Mouse (Mus musculus): ENCODE data around the gene Klhl24.
"Not testable (repeated sequence)": the region's sequence is repeated elsewhere in the genome, so short reads cannot be mapped to it uniquely, and the experiment has no call there.

Gene Klhl24

GRCm38 (mm10) chr16:20097069-20097710 lies at the start of gene Klhl24:
TSS of gene Klhl24 (plus strand) at chr16:20097542.
- peak; percentile 84 for DNase-seq (ENCODE audit: low read depth, low spot score)

- DNase-seq (ENCODE audit: low read depth, low spot score) = no peak
Measured at GRCm38 (mm10) chr16:20052655-20053054, 44.7 kb upstream of the Klhl24 start.

- DNase-seq (ENCODE audit: low read depth, low spot score) = no peak
Measured at GRCm38 (mm10) chr16:20072770-20073169, 24.6 kb upstream of the Klhl24 start.

DNA sequence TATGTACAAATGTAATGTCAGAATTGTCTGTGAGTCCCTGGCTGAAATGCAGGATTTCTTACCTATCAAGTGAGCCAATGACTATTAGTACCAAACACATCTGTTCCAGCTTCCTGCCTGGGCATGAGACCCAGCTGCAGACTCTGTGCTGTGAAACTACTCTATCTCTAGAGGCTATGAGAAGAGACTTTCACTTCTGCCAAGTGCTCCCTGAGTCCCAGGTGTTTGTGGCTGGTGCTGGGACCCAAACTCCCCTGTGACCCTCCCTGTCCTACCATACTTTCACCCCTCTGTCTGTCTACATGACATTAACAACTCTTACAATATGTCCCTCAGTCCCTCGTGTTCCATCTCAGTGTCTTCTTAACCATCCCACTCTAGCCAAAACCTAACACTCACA lies 20.7 kb upstream of the Klhl24 start:
- DNase-seq (ENCODE audit: low read depth, low spot score) = no peak

DNA sequence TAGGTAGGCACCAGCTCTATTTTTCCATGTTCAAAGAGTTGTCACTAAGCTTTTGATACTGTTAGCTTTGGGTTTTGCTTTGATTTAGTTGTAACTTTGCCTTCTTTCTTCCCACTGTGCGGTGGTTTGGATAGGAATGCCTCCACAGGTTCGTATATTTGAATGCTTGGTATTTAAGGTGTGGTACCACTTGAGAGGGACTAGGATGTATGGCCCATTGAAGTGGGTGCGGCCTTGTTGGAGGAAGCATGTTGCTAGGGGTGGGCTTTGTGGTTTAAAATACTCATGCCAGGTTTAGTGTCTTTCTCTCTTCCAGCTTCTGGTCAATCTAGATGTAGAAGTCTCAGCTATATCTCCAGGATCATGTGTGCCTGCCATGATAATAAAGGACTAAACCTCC lies 17.1 kb upstream of the Klhl24 start:
- no peak for DNase-seq (ENCODE audit: low read depth, low spot score)

DNA sequence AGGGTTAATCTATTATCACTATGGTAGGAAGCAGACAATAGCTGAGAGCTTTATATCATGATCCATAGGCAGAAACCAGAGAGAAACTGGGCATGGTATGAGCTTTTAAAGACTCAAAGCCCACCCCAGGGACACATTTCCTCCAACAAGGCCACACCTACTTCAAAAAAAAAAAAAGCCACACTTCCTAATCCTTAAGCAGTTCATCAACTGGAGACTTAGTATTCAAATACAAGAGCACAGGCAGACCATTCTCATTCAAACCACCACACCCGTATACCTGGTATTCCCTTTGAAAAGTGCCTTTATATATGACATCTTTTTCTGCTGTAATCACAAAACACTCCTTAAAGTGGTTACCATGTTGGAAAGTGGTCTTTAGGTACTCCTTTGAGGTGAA lies 12.7 kb upstream of the Klhl24 start:
- no peak for DNase-seq (ENCODE audit: low read depth, low spot score)

GRCm38 (mm10) chr16:20085250-20085905 lies 12.0 kb upstream of the Klhl24 start:
- no peak for DNase-seq (ENCODE audit: low read depth, low spot score)

DNA sequence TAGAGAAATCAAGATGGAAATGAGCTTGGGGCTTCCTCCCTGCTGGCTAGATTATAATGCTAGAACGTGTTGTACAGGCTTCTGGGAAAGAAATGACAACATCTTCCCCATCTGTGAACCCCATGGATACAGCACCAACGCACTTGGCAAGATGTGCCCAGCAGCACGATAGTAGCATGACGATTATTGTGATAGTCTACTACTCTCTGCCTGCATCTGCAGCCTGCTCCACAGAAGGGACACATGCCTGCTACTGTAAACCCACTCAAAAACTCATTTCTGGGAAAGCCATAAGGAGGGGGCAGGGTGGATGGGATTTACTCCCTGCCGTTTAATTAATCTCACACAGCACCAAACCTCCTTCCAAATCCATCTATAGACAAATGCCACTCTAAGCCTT lies 10.4 kb upstream of the Klhl24 start:
- DNase-seq (ENCODE audit: low read depth, low spot score) = no peak

- no peak for DNase-seq (ENCODE audit: low read depth, low spot score)
Measured at GRCm38 (mm10) chr16:20089636-20090035, 7.7 kb upstream of the Klhl24 start.

GRCm38 (mm10) chr16:20090921-20091575 lies 6.3 kb upstream of the Klhl24 start:
- no peak for DNase-seq (ENCODE audit: low read depth, low spot score)

DNA sequence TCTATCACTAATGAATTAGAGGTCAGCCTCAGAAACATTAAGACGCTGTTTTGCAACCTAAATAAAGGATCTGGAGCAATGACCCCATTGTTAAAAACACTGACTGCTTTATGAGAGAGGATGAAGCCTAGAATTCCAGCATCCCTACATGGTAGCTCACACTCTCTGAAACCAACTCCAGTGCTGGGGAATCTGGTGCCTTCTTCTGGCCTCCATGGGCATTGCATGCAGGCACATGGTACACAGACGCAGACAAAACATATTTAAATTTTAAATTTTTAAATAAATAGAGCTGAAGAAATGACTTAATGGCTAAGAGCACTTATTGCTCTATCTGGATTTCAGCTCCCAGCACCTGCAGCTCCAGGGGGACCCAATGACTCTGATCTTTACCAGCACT lies 1.4 kb upstream of the Klhl24 start:
- DNase-seq (ENCODE audit: low read depth, low spot score) = no peak

DNA sequence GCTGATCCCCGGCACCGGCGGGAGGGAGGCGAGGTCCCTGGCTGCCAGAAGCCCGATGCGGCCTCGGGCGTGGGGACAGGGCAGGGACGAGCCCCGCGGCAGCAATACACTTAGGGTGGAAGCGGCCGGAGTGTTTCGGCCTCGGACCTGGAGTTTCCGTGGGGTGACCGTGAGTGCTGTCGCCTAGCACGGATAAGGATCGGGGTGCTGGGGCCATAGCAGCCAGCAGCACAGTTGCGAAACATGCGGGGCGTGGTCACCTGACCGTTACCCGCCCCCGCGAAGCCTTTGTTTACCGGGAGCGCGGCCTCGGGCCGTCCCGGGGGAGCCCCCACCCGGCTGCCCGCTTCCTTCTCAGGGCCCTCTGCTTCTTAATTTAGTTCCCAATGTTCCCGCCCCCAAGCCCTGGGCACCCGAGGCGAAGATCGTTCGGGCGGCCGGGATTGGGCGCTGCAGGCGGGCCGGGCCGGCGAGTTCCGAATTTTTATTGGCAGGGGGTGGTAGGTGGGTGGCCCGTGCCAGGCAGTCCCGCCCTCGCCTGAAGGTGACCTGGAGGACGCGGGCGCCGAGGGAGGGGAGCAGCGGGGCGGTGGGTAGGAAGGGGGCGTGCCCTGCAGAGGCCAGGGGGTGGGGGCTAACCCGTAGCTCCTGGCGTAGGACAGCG lies 501 bp downstream of the Klhl24 start:
- DNase-seq (ENCODE audit: low read depth, low spot score) = peak; percentile 40

DNA sequence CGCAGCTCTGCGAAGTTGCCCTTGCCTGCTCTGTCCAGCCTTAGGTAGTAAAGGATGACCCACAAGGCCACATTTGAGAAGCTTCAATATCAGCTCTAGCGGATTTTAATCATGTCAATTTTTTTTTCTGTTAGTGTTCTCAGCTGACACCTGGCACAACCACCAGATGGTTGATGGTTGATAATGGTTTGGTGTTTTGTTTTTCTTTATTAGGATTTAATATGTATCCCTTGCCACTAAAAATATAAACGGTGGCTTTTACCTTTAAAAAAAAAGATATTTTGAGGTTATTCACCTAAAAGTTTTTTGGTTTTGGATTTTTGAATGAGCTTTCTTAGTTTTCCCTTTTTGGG lies 1.0 kb downstream of the Klhl24 start:
- DNase-seq (ENCODE audit: low read depth, low spot score) = no peak

DNA sequence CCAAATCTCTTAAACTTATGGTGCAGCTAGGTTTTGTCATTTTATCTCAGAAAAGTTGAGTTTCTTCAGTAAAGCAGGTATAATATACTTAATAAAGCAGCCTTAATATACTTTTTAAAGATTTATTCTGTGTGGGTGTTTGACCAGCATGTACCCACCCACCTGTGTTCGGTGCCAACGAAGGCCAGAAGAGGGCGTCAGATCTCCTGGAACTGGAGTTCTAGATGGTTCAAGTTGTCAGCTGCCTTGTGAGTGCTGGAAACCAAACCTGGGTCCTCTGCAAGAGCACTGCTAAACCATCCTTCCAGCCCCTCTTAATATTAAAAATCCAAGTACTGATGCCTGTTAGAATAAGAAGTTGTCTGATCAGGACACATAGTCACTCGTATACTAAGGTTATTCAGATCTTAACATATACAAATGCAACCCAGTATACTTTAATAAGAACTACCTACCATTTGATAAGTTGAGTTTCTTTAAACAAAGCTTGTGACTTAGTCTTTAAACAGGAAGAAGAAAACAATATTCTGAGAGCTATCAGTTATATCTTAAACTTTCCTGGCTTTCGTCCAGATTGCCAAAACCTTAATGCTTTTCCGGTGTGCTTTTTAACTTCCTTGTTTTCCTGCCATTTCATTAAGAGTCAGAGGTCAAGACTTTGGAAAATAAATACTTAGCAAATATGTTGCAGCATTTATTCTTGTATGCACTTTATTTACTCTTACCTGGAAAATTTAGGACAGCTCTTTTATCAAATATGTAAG lies 1.7 kb downstream of the Klhl24 start:
- DNase-seq (ENCODE audit: low read depth, low spot score) = no peak

- DNase-seq (ENCODE audit: low read depth, low spot score) = no peak
Measured at GRCm38 (mm10) chr16:20106996-20107395, 9.7 kb downstream of the Klhl24 start.

DNA sequence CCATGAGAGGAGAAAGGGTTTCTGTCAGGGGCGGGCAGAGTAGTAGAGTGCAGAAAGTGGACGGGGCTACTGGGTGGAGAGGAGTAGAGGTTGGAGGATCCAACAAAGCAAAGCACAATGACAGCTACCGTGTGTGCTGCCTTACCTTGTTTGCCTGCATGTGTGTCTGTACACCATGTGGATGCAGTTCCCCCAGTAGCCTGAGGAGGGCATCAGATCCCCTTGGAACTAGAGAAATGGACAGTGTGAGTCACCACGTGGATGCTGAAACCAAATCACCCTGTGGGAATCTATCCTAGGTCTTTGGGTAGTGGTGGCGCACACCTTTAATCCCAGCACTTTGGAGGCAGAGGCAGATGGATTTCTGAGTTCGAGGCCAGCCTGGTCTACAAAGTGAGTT lies 11.6 kb downstream of the Klhl24 start:
- DNase-seq (ENCODE audit: low read depth, low spot score) = no peak

GRCm38 (mm10) chr16:20112649-20113048 lies 15.3 kb downstream of the Klhl24 start:
- DNase-seq (ENCODE audit: low read depth, low spot score) = no peak

DNA sequence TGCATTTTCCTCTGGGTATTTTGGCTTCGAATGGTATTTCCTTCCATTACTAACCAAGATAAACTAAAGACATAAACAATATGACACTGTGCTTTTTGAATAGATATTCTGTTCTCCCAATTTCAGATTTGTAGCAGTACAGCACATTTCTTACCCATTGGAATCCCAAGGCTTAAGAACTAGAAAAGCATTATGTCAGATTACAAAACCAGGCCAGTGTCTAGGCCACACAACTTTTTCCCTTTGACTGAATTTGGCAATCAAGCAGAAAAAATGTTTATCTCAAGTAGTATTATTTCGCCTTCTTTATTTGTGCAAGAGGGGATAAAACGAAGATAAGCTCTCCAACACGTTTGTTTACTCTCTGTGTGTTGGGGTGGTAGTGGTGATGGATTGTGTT lies 18.7 kb downstream of the Klhl24 start:
- no peak for DNase-seq (ENCODE audit: low read depth, low spot score)

- DNase-seq (ENCODE audit: low read depth, low spot score) = not testable (repeated sequence)
Measured at GRCm38 (mm10) chr16:20126319-20126883, 29.1 kb downstream of the Klhl24 start.

GRCm38 (mm10) chr16:20130397-20130796 lies 33.1 kb downstream of the Klhl24 start:
- no peak for DNase-seq (ENCODE audit: low read depth, low spot score)

- DNase-seq (ENCODE audit: low read depth, low spot score) = peak; percentile 62
Measured at GRCm38 (mm10) chr16:20140772-20141531, 43.6 kb downstream of the Klhl24 start, which contains the start of gene Yeats2. TSS of gene Yeats2 (plus strand) at chr16:20141063.

Data from retina, adult 2 months (tissue).